Mouse (Mus musculus) erythroblast, adult 5-6 weeks (primary cell): ENCODE measurements around the gene Map2. TPM values are rescaled to one million over a fixed set of nuclear protein-coding genes. Genes with fewer than 3 reads are reported as not detected.

Experiments used
- ATAC-seq: replicated peaks from 2 replicates; pipeline ENCODE4 v1.8.0; 2016; ENCODE audit warnings: moderate number of reproducible peaks, mild to moderate bottlenecking, moderate TSS enrichment, inconsistent platforms; ENCODE audit not compliant: poor library complexity, low FRiP score, severe bottlenecking
- total RNA-seq, 2 experiments: library from RNA; stranded (forward) in 1 of 2; stranded (reverse) in 1 of 2; fragments of 150-400 nt in 1 of 2; fragments of 200-764, 138-1000 nt in 1 of 2; gene quantifications; 2 replicates each; pipeline versions ENCODE4 v1.2.3 to v1.2.4; 2015 to 2017; ENCODE audit warnings: low replicate concordance in 2 of 2

The Map2 gene
- total RNA-seq, 2 experiments from 2014 or later, result not detected

GRCm38 (mm10) chr1:66467821-66468703, 293.0 kb downstream of the Map2 start, which contains the start of gene Unc80:
Gene Unc80, plus strand, starts transcription at chr1:66468367.
- ATAC-seq, result no peak

GRCm38 (mm10) chr1:66468704-66469020, 293.6 kb downstream of the Map2 start:
- ATAC-seq, result no peak

DNA sequence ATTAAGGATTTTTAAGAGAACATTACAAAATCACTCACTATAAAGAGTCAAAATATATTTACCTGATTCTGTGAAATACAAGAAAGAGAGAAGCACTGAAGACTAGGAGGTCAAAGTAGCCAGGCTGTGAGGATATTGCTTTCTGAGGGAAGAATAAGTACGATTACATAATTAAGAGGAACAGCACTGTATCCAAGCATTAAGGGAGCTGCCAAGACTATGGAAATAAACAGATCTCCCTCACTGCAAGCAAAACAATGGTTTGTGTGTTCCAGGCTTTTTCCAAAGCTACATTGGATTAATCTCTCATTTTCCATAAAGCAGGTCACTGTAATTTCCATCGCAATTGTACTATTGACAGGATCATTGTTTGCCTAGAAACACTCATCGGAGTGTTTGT, 307.7 kb downstream of the Map2 start:
- no peak for ATAC-seq

Other genes with a start within 250 kb of the Map2 start
- gene Crygf, start 248.8 kb upstream of the Map2 start, total RNA-seq (2015; ENCODE audit: low replicate concordance), result not detected in 2 replicates
- gene Crygf, start 248.8 kb upstream of the Map2 start, total RNA-seq (2017; ENCODE audit: low replicate concordance), result not detected in 2 replicates